Mouse (Mus musculus): ENCODE data around the gene Zfp467.

Gene Zfp467

DNA sequence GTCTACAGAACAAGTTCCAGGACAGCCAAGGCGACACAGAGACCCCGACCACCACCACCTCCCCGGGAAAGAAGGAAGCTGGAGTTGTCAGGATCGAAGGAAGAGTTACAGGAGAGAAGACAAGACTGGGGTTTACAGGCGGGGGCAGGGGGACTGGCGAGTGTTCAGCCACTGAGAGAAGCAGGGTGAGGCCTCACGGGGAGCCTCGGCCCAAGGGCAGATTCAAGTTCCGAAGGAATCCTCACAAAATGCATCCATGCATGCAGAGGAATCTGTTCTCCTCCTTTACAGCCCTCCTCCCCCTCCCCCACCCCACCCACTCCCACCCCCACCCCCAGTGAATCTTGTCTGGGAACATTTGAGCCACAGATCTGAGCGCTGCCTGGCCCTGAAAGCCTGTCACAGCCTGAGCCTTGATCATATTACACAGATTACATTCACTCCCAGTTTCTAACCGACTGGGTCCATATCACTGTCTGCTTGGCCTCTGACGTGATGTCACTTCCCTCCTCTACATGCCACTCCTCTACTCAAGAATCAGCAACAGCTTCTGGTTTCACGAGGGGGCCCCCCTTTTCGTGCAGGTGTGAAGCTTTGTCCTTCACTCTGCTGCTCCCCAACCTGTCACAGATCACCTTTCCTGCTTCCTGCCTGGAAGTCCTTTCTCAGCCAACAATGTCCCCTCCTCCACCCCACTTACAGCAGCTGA, 5.2 kb downstream of the Zfp467 start:
- DNase-seq (ENCODE audit: low spot score): no peak

DNA sequence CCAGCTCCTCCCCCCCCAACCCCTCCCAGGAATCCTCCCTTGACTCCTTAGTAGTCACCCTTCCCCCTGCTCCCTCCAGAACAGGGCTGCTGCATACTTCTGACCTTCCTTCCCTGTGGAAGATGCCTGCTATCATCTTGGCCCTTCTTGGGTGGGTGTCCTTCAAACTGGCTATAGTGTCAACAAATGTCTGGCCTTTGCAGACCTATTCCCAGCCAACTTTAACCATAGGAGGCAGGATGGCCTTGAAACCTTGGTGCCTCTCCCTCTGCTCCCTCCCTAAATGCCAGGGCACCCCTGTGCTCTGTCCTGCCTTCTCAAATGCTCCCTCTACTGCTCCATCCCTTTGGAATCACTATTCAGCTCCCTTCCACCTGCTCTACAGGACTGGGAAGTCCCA, 6.0 kb downstream of the Zfp467 start:
- DNase-seq (ENCODE audit: low spot score): no peak

DNA sequence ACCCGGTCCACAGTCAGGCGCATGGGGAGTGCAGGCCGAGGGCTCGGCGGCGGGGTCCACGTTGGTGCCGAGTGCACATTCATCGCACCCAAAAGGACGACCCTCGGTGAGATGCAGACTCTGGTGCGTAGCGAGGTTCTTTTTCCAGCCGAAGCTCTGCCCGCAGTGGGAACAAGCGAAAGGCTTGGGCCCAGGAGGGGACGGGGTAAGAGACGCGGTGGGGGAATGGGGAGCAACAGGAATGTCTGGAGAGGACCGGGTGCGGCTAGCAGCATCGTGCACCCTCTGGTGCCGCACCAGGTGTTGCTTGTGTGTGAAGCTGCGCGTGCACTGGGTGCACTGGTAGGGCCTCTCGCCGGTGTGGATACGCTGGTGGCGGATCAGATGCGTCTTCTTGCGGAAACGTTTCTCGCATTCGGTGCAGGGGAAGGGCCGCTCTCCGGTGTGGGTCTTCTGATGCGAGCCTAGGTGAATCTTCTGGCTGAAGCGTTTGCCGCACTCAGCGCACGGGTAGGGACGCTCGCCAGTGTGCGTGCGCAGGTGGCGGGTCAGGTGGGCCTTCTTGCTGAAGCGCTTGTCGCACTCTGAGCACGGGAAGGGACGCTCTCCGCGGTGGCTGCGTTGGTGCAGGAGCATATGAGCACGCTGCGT, 7.0 kb downstream of the Zfp467 start:
- DNase-seq (ENCODE audit: low spot score): no peak

DNA sequence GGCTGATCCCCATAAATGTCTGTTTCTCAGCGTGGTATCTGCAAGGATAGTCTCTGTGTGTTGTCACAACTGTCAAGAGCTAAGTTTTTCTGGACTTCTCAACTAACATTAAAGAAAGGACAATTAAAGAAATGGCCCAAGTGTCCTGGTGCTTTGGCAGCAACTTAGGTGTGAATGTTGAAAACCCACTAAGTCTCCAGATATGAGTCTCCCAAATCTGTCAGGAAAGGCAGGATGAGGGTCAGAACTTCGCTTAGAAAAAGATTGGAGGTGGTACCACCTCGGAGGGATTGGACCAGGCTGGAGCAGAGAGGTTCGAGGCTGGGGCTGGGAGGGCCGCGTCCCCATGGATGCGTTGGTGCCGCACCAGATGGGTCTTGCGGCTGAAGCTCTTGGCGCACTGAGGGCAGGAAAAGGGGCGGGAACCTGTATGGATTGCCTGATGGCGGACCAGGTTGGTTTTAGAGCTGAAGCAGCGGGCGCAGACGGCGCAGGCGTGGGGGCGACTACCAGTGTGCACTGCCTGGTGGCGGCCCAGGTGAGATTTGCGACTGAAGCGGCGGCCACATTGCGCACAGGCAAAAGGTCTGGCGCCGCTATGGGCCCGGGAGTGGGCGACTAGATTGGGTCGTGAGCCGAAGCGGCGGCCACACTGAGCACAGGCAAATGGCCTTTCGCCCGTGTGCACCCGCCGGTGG, 7.8 kb downstream of the Zfp467 start:
- DNase-seq (ENCODE audit: low spot score): no peak

DNA sequence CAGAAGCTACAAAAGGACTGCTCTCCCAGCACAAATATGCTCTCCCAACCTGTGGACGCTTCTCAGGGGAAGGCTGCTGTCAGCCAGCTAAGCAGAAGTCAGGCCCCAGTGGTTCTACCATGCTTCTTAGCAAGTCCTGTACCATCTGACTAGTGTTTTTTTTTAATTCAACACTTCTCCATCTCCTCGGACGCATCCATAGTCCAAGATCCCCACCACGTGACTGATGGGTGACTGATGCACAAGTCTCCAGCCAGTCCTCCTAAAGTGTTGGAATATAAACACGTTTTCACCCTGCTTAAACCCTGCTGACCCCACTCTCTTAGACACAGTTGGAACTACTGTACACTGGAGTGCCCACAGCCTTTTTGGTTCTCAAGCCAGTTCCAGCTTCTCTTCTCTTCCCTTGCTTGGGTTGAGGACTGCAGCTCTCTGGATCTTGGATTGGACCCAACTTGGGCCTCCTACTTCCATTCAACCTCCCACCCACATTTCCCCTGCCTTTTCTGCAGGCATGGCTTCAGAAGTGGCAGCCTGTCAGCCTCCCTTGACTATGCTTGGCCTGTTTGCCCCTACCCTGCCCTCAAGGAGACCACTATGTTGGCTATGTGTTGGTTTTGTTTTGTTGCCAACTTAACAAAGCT, 9.8 kb downstream of the Zfp467 start:
- no peak for DNase-seq (ENCODE audit: low spot score)

DNA sequence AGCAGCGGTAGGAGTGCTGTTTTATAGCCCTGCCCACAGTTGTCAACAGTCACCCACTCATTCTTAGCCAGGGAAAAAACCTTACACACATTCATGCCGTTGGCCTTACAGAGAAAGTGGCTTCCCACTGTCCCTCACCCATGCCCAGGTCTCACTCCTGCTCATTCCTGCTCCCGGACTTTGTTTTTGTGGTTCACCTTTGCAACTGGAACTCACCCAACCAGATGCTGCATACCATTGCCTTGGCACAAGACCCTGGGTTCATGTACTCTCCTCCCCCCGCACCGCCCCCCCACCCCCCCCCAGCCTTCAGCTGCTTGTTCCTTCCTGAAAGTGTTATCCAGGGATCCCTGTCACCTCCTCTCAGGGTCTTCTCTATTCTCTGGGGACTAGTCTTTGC, 10.5 kb downstream of the Zfp467 start:
- DNase-seq (ENCODE audit: low spot score): no peak

DNA sequence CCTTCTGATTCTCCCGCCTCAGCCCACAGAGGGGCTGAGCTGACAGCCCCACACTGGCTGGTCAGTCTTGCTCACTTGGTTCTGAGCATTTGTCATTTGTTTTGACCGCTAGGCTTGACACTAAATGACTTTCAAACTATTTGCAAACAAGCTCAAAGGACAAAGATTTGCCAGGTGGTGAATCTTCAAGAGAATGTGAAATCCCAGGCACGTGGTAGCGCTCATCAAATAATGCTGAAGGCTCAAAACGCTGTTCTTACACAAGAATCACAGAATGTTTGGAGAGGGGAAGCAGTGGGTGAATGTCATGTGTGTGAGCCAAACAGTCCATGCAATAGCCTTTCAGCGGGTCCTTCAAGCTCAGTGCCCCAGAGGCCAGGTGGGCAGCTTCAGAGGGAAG, 11.0 kb downstream of the Zfp467 start:
- DNase-seq (ENCODE audit: low spot score): no peak

DNA sequence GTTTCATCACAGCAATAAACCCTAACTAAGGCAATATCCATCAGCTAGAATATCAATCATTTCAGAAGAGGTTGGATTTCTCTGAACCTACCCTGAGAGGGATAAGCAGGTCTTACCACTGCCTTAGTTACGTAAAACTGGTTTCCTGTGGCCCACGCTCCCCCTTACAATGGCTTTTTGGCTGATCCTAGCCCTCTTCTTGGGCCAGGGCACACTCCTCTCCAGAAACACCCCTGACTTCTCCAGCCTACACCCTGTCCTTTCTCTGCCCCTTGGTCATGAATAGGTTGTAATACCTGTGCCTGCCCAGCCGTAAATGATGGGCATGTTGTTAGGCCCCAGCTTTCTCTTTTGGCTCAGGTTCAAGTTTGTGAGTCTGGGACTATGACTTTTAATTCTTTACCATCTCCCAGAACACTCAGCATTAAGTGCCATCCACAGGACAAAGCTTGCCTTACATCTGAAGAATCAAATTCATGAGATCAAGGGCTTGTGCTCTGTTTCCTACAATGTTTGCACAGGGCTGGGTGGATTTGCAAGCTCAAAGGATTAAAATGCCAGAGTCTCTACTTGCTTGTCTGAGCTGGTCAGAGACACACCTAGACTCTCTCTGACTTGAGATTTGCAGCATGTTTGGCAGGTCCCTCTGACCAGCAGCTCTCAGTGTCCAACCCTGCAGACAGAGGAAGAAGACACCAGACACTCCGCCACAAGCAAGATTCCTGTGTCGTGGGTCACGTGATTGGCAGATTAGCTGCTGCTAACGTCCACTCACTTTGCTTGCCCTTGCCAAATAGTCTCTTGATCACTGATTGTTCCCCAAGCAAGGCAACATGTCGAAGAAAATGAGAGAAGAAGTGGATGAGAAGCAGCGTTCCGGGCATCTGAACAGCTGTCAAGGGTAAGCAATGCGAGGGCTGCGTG, 12.5 kb downstream of the Zfp467 start:
- DNase-seq (ENCODE audit: low spot score): no peak

DNA sequence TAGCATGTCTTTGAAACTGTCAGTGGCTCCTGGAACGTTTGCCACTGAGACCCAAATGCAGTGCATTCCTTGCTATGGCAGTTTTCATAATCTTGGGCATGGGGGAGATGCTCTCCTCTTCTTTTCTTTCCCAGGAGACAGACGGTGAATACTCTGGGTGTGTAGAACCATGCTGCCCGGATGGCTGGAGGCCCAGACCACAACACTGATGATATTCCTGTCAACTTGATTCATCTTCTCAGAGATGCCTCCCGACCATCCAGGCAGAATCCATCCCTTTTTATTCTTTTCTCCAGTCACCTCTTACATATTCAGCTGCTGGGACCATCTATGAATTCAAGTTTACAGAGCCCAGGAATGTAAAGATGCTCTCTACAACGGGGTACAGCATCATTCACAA, 14.9 kb downstream of the Zfp467 start:
- no peak for DNase-seq (ENCODE audit: low spot score)

DNA sequence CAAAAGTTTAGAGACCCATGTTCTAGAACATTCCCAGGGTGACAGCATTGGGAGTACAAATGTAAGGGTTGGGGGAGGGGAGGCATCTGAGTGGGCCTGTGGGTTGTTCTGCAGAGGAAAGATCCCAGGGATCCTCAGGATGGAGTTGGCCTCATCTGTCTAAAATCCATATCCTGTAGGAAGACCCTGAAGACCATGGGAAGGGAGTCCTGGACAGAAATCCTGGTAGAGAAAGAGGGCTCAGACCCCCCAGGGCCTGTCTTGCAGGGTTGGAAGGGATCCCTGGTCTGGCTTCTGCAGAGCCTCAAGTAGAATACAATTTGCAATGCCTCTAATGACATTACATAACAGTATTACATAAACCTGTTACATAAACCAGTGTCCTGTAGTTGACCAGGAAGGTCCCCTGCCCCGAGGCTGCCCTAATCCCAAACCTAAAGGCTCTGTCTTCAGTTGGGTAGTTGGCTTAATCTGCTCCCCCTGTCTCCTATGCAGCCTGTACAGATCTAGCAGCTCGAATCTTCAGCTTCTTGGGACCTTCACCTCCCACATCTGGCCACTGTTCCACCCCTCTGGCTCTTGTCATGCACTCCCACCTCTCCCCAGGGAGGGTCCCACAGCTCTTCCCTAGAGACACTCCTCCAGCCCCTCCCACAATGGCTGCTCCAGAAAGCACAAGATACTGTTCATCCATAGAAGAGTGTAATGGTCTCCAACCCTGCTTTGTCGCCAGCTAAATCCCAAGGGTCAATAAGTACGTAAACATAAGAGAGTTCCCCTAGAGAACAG, 16.7 kb downstream of the Zfp467 start:
- DNase-seq (ENCODE audit: low spot score): no peak

DNA sequence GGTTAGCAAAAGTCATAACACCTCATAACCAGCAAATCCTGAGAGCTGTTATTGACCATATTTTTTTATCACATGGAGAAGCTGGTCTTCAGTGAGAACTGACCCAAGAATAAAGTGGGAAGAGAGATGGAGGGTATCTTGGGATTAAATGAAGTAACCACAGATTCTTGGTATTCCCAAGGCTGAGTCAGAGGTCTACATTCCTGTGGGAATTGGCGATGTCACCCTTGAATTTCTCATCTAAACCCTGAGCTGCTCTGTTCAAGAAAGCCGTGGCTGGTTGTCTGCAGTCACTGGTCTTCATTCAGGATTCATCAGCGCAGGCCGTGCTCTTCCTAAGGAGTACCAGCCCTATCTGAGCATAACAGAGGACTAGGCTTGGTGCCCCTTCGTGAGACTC, 18.7 kb downstream of the Zfp467 start:
- no peak for DNase-seq (ENCODE audit: low spot score)

DNA sequence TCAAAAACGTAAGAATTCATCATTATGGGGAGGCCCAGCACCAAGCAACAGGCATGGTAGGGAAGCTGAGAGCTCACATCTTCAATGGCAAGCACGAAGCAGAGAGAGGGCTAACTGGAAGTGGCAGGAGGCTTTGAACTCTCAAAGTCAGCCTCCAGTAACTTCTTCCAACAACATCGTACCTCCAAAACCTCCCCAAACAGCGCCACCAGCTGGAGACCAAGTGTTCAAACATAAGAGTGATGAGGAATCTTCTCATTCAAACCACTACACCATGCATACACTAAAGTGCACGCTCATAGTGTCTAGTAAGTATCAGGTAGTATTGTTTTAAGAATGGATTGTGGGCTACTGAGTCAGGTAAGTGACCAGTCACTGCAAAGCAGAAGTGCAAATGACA, 21.6 kb downstream of the Zfp467 start:
- DNase-seq (ENCODE audit: low spot score): no peak

DNA sequence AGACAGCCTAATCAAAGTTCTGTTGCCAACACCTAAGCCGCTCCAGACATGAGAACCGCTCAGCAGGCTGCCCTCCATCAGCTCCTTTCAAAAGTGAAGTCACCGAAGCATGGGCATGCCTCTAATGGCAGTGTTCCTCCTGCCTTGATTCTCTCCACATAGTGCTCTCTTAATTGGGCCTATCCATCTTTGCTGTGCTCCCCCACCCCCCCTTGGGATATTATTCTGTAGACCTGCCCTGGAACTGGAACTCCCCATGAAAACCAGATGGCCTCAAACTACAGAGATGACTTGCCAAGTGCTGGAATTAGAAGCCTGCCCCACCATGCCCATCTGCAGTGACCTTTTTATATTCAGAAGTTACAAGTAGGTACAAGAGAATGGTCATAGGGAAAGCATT, 22.3 kb downstream of the Zfp467 start:
- no peak for DNase-seq (ENCODE audit: low spot score)

DNA sequence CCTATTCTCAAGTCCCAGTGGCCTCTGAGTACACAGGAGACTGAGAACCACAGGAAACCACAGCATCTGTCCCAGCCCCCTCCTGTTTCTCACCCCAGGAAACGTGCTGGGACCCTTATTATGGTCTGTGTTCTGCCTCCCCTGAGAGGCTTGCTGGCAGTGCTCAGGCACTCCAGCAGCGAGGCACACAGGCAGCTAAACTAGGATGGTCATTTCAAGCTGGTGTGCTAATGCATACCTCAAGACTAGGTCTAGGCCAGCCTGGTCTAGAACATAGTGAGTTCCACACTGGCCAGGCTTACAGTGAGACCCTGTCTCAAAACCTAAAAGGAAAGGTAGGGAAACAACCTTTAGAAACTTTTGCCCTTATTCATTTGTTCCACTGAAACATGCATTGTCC, 25.0 kb downstream of the Zfp467 start:
- no peak for DNase-seq (ENCODE audit: low spot score)

DNA sequence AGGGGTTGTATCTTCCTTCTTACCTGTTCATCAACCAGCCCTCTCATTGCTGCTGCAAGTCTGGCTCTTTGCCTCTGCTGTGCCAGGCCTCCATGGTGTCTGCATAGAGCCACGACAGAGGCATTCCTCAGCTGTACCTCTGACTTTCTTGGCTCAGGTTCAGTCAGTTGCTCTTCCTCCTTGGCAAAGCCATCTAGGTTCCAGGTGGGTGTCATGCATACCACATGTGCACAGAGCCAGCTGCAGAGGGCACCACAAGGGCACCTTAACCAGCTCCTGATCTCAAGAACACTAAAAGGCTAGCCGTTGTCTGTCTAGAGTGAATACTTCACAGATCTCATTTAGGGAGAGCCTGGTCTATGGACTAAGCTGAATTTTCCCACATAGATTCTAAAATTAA, 29.1 kb downstream of the Zfp467 start:
- no peak for DNase-seq (ENCODE audit: low spot score)

DNA sequence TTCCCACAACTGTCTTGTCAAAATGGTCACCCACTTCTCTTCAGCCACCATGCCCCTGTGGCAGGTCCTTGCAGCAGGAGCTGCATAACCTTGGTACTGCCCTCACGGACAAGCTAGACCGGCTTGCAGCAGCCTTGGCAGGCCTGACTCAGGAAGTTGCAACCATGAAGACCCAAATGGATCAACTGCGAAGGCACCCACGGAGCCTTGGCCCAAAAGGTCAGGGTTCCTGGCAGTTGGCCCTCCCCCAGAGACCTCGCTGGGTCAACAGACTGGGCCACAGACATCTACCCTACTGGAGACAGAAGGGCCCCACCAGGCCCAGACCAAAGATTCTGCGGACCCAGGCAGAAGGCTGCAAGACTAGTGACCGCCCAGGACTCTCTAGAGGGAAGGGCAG, 30.0 kb downstream of the Zfp467 start:
- DNase-seq (ENCODE audit: low spot score): no peak

DNA sequence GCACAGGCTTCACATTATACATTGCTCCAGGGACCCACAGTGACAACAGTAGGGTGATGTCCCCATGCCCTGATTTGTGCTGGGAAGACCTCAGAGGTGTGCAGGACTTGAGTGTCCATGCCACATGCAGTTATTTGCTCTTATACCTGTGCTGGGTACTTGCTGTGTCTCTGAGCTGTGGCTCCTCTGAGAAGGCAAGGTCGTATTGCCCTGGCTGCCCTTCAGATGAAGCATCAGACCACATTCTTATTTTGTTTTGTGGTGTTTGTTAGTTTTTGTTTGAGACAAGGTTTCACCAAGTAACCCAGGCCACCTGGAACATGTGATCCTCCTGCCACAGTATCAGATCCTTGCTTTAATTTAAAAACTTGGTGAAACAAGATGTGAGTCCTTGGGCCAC, 30.7 kb downstream of the Zfp467 start:
- no peak for DNase-seq (ENCODE audit: low spot score)

DNA sequence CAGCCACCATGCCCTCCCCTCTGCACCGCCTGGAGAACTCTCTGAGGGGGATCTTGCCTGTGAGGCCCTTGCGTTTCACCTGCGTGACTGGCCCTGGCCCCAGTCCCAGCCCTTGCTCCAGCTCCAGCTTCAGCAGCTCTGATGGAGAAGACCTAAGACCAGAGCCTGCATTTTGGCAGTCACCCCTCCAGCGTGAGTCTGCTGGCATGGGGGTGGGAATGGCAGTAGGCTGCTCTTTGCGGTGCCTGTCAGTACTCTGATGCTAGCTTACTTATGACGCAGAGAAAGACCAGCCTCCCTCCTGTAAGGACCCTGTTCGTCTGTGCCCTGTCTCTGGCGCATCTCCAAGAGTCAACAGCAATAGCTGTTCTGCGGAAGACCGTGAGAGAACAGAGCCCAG, 32.5 kb downstream of the Zfp467 start:
- DNase-seq (ENCODE audit: low spot score): no peak

DNA sequence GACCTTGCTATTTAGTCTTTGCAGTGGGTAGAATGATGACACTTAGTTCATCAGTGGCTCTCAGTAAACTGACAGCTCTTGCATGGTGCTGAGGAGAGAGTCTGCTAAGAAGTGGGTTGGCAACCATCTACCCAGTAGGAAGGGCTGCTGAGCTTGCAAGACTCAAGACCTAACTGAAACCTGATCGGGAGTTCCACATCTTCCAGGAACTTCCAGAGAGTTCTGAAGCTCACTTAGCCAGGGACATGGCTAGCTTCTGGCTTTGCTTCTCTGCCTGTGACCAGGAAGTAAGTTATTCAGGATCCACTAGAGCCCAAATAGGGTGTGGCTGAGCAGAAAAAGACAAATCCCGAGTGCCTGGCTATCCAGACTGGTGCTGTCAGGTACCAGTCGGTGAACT, 33.0 kb downstream of the Zfp467 start:
- DNase-seq (ENCODE audit: low spot score): no peak

DNA sequence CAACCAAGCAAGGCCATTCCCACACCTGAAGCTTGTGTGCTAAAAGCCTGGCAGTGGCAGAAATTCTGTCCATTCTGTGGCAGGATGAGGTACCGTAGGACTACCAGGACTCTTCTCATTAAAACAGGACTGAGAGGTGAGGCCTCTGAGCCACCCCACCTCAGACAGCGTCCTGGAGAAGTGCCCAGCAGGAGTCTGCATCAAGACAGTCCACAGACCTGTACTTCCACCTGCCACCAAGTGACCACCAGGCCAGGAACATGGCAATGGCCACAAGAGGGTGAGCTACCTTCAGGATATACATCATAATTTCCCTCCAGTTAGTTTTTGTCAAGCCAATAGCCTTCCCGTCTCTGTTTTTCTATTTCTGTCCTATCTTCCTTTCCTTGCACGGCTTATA, 33.5 kb downstream of the Zfp467 start:
- no peak for DNase-seq (ENCODE audit: low spot score)
